Mouse (Mus musculus) mouse embryonic stem cell (cell line): ENCODE data around the gene Ube4b.

Experiments
- in situ Hi-C, 2 experiments: fragments of 300-500 bp; cut with MboI; formaldehyde crosslinking; loops; 1 replicate in 1 of 2; 3 replicates in 1 of 2; pipeline ENCODE4 v1.14.3; 2019 to 2020; ENCODE audit warnings: low sequenced_read_pairs in 2 of 2, low pct_unique_long_range_greater_than_20kb in 1 of 2, mixed read lengths in 1 of 2; ENCODE audit not compliant: unreplicated experiment in 1 of 2

Gene Ube4b

GRCm38 (mm10) chr4:149401591-149401982 lies 25.0 kb downstream of the Ube4b start:
- in situ Hi-C loops: no loop called here

GRCm38 (mm10) chr4:149400878-149401590 lies 25.5 kb downstream of the Ube4b start:
- in situ Hi-C loops: no loop called here

GRCm38 (mm10) chr4:149399331-149399910 lies 27.1 kb downstream of the Ube4b start:
- in situ Hi-C loops: no loop called here

- in situ Hi-C loops: no loop called here
Measured at GRCm38 (mm10) chr4:149398181-149398735, 28.3 kb downstream of the Ube4b start.

- in situ Hi-C loops: no loop called here
Measured at GRCm38 (mm10) chr4:149396433-149397306, 29.9 kb downstream of the Ube4b start.

- in situ Hi-C loops: no loop called here
Measured at GRCm38 (mm10) chr4:149395581-149395980, 31.0 kb downstream of the Ube4b start.

- in situ Hi-C loops: no loop called here
Measured at GRCm38 (mm10) chr4:149394292-149394691, 32.3 kb downstream of the Ube4b start.

- in situ Hi-C loops: no loop called here
Measured at GRCm38 (mm10) chr4:149393311-149393995, 33.1 kb downstream of the Ube4b start.

GRCm38 (mm10) chr4:149392359-149392758 lies 34.2 kb downstream of the Ube4b start:
- in situ Hi-C loops: no loop called here

- in situ Hi-C loops: no loop called here
Measured at GRCm38 (mm10) chr4:149381001-149381400, 45.5 kb downstream of the Ube4b start.

- in situ Hi-C loops: no loop called here
Measured at GRCm38 (mm10) chr4:149379881-149380280, 46.7 kb downstream of the Ube4b start.

- in situ Hi-C loops: no loop called here
Measured at GRCm38 (mm10) chr4:149378819-149379218, 47.7 kb downstream of the Ube4b start.

- in situ Hi-C loops: no loop called here
Measured at GRCm38 (mm10) chr4:149376034-149376433, 50.5 kb downstream of the Ube4b start.

GRCm38 (mm10) chr4:149374662-149375061 lies 51.9 kb downstream of the Ube4b start:
- in situ Hi-C loops: no loop called here

GRCm38 (mm10) chr4:149373927-149374326 lies 52.6 kb downstream of the Ube4b start:
- in situ Hi-C loops: no loop called here

GRCm38 (mm10) chr4:149373431-149373830 lies 53.1 kb downstream of the Ube4b start:
- in situ Hi-C loops: no loop called here

- in situ Hi-C loops: no loop called here
Measured at GRCm38 (mm10) chr4:149365702-149366370, 60.7 kb downstream of the Ube4b start.

GRCm38 (mm10) chr4:149364896-149365295 lies 61.7 kb downstream of the Ube4b start:
- in situ Hi-C loops: no loop called here
